Mouse (Mus musculus): ENCODE data around the gene Ttc28. TPM values are rescaled to one million over a fixed set of nuclear protein-coding genes. Genes with fewer than 3 reads are reported as not detected.

Ttc28 gene
- total and polyA plus RNA-seq, 3 experiments, result 0.21 to 0.89 (median 0.28) TPM

- in situ Hi-C loops (cut with MboI; ENCODE audit: low pct_ligation_motif_present, low pct_unique_long_range_greater_than_20kb, low sequenced_read_pairs), result no loop called here
- no peak for DNase-seq (ENCODE audit: extremely low read depth)
- peaks cover 0 to 14% of the 10 kb centered on the region in 2 experiments; a peak in 1 of 4 replicates for H3K4me1 ChIP-seq (ENCODE audit: control insufficient read depth in 1 of 2, insufficient read depth in 2 of 2)
Measured at GRCm38 (mm10) chr5:111111378-111111777, 231.8 kb downstream of the Ttc28 start.

GRCm38 (mm10) chr5:111113183-111113582 lies 233.6 kb downstream of the Ttc28 start:
- peaks cover 0 to 14% of the 10 kb centered on the region in 2 experiments; a peak in 1 of 4 replicates for H3K4me1 ChIP-seq (ENCODE audit: control insufficient read depth in 1 of 2, insufficient read depth in 2 of 2)
- H3K4me3 ChIP-seq (replicated peaks in 1 of 3; ENCODE audit: low read depth in 2 of 3, low read length in 2 of 3, poor library complexity in 1 of 3), result no peak overlapping the region
- no peak for TF ChIP-seq CHD1 (IDR thresholded peaks at IDR 0.05; ENCODE audit: low read depth, low read length)
- H3K4me2 ChIP-seq (ENCODE audit: insufficient read depth, low read depth, poor library complexity, severe bottlenecking), result no peak overlapping the region
- H3K79me2 ChIP-seq (replicated peaks; ENCODE audit: control insufficient read depth, extremely low read depth, insufficient read depth, poor library complexity, severe bottlenecking), result no peaks in the 10 kb centered on the region
- no peaks in the 10 kb centered on the region for H3K27me3 ChIP-seq (replicated peaks)
- H3K36me3 ChIP-seq (replicated peaks in 1 of 2; ENCODE audit: control insufficient read depth in 1 of 2, insufficient read depth in 1 of 2, low read length in 1 of 2), result no peaks in the 10 kb centered on the region
- no peak overlapping the region for H3K9ac ChIP-seq (ENCODE audit: insufficient read depth, low read depth)
- dilution Hi-C loops (cut with MboI; ENCODE audit: extremely low pct_ligation_motif_present, extremely low pct_unique_long_range_greater_than_20kb, low sequenced_read_pairs), result no loop called here
- in situ Hi-C loops (cut with MboI; ENCODE audit: low pct_ligation_motif_present, low pct_unique_long_range_greater_than_20kb, low sequenced_read_pairs), result no loop called here
- H3K9me3 ChIP-seq (replicated peaks; ENCODE audit: low read length), result no peaks in the 10 kb centered on the region
- no peak for DNase-seq (ENCODE audit: extremely low read depth)
- no peak overlapping the region for H3K27ac ChIP-seq (ENCODE audit: insufficient read depth, low read depth)

More at GRCm38 (mm10) chr5:111111378-111111777, 231.8 kb downstream of the Ttc28 start:
- H3K4me2 ChIP-seq (ENCODE audit: insufficient read depth, low read depth, poor library complexity, severe bottlenecking), result no peak overlapping the region
- dilution Hi-C loops (cut with MboI; ENCODE audit: extremely low pct_ligation_motif_present, extremely low pct_unique_long_range_greater_than_20kb, low sequenced_read_pairs), result no loop called here
- no peak overlapping the region for H3K9ac ChIP-seq (ENCODE audit: insufficient read depth, low read depth)
- no peaks in the 10 kb centered on the region for H3K36me3 ChIP-seq (replicated peaks in 1 of 2; ENCODE audit: control insufficient read depth in 1 of 2, insufficient read depth in 1 of 2, low read length in 1 of 2)
- H3K9me3 ChIP-seq (replicated peaks; ENCODE audit: low read length), result no peaks in the 10 kb centered on the region
- TF ChIP-seq BHLHE40 (IDR thresholded peaks at IDR 0.05; ENCODE audit: low read depth, low read length) (no peak), POLR2AphosphoS2 (IDR thresholded peaks at IDR 0.05; ENCODE audit: low read depth, low read length) (no peak), ZNF384 (IDR thresholded peaks at IDR 0.05; ENCODE audit: low read depth, low read length) (no peak), SIN3A (IDR thresholded peaks at IDR 0.05; ENCODE audit: low read length) (no peak), PAX5 (IDR thresholded peaks at IDR 0.05; ENCODE audit: low read length) (no peak)
- no peaks in the 10 kb centered on the region for H3K27me3 ChIP-seq (replicated peaks)
- no peaks in the 10 kb centered on the region for H3K79me2 ChIP-seq (replicated peaks; ENCODE audit: control insufficient read depth, extremely low read depth, insufficient read depth, poor library complexity, severe bottlenecking)
- H3K4me3 ChIP-seq (replicated peaks in 1 of 3; ENCODE audit: low read depth in 2 of 3, low read length in 2 of 3, poor library complexity in 1 of 3), result no peak overlapping the region
- H3K27ac ChIP-seq (ENCODE audit: insufficient read depth, low read depth), result no peak overlapping the region

- H3K4me3 ChIP-seq (replicated peaks in 1 of 3; ENCODE audit: low read depth in 2 of 3, low read length in 2 of 3, poor library complexity in 1 of 3), result no peak overlapping the region
- no peak overlapping the region for H3K9ac ChIP-seq (ENCODE audit: insufficient read depth, low read depth)
- no peaks in the 10 kb centered on the region for H3K36me3 ChIP-seq (replicated peaks in 1 of 2; ENCODE audit: control insufficient read depth in 1 of 2, insufficient read depth in 1 of 2, low read length in 1 of 2)
- H3K27ac ChIP-seq (ENCODE audit: insufficient read depth, low read depth), result no peak overlapping the region
- H3K27me3 ChIP-seq (replicated peaks), result peaks cover 2% of the 10 kb centered on the region
- no peak overlapping the region for H3K4me2 ChIP-seq (ENCODE audit: insufficient read depth, low read depth, poor library complexity, severe bottlenecking)
- TF ChIP-seq ZC3H11A (IDR thresholded peaks at IDR 0.05; ENCODE audit: low read depth, low read length) (no peak), ZKSCAN1 (IDR thresholded peaks at IDR 0.05; ENCODE audit: borderline replicate concordance, low read depth, low read length) (no peak), TCF12 (IDR thresholded peaks at IDR 0.05; ENCODE audit: low read depth, low read length) (no peak), KAT2A (IDR thresholded peaks at IDR 0.05; ENCODE audit: insufficient replicate concordance, low read length) (no peak), JUND (conservative IDR thresholded peaks at IDR 0.05; ENCODE audit: low read depth, low read length) (no peak), GABPA (IDR thresholded peaks at IDR 0.05; ENCODE audit: insufficient replicate concordance, low read depth, low read length) (no peak), UBTF (IDR thresholded peaks at IDR 0.05; ENCODE audit: low read depth, low read length) (no peak), BHLHE40 (IDR thresholded peaks at IDR 0.05; ENCODE audit: low read depth, low read length) (no peak), POLR2A (IDR thresholded peaks at IDR 0.05; ENCODE audit: low read depth, low read length) (no peak), USF1 (IDR thresholded peaks at IDR 0.05; ENCODE audit: low read depth, low read length) (no peak), TBP (conservative IDR thresholded peaks at IDR 0.05; ENCODE audit: low read depth, low read length) (no peak), CHD1 (IDR thresholded peaks at IDR 0.05; ENCODE audit: low read depth, low read length) (no peak), IRF4 (IDR thresholded peaks at IDR 0.05; ENCODE audit: low read depth, low read length) (no peak), NELFE (IDR thresholded peaks at IDR 0.05; ENCODE audit: low read depth, low read length) (no peak), HCFC1 (IDR thresholded peaks at IDR 0.05; ENCODE audit: low read depth, low read length) (no peak)
- peaks cover 0 to 14% of the 10 kb centered on the region in 2 experiments; a peak in 1 of 4 replicates for H3K4me1 ChIP-seq (ENCODE audit: control insufficient read depth in 1 of 2, insufficient read depth in 2 of 2)
- dilution Hi-C loops (cut with MboI; ENCODE audit: extremely low pct_ligation_motif_present, extremely low pct_unique_long_range_greater_than_20kb, low sequenced_read_pairs), result no loop called here
- no peaks in the 10 kb centered on the region for H3K79me2 ChIP-seq (replicated peaks; ENCODE audit: control insufficient read depth, extremely low read depth, insufficient read depth, poor library complexity, severe bottlenecking)
- no peak for DNase-seq (ENCODE audit: extremely low read depth)
- in situ Hi-C loops (cut with MboI; ENCODE audit: low pct_ligation_motif_present, low pct_unique_long_range_greater_than_20kb, low sequenced_read_pairs), result no loop called here
- H3K9me3 ChIP-seq (replicated peaks; ENCODE audit: low read length), result no peaks in the 10 kb centered on the region
Measured at GRCm38 (mm10) chr5:111113694-111114375, 234.2 kb downstream of the Ttc28 start.

Data from CH12.LX (cell line).